Mouse (Mus musculus) cerebellum, adult 2 months (tissue): ENCODE data around the gene Antxrl. TPM values are rescaled to one million over a fixed set of nuclear protein-coding genes. Genes with fewer than 3 reads are reported as not detected.

Experiments
- DNase-seq, 2 experiments: peaks; one replicate each; pipeline ENCODE4 v3.0.0; 2021
- H3K27ac ChIP-seq: fragments of 200-500 bp; 2 replicates; pipeline ENCODE4 v1.5.1; 2012; ENCODE audit warnings: low read length, control low read depth, inconsistent platforms; ENCODE audit not compliant: insufficient read depth
- H3K27me3 ChIP-seq: fragments of 200-500 bp; 2 replicates; pipeline ENCODE4 v1.6.1; 2012; ENCODE audit warnings: inconsistent platforms, mild to moderate bottlenecking, low read length, moderate library complexity; ENCODE audit not compliant: control insufficient read depth, insufficient read depth
- H3K4me1 ChIP-seq: fragments of 200-500 bp; 2 replicates; pipeline ENCODE4 v1.6.1; 2011; ENCODE audit warnings: low read length; ENCODE audit not compliant: control insufficient read depth, insufficient read depth
- H3K4me3 ChIP-seq: fragments of 200-500 bp; replicated peaks from 2 replicates; pipeline ENCODE3; 2011; ENCODE audit warnings: mild to moderate bottlenecking, low read depth, low read length, control low read depth; ENCODE audit not compliant: insufficient read depth
- CTCF ChIP-seq: fragments of 200-500 bp; IDR thresholded peaks from 2 replicates; pipeline ENCODE4 v1.5.1; 2011; ENCODE audit warnings: low read depth, mild to moderate bottlenecking, control low read depth, low read length, moderate library complexity, borderline replicate concordance; ENCODE audit not compliant: insufficient read depth
- POLR2A ChIP-seq: fragments of 200-500 bp; IDR thresholded peaks from 2 replicates; pipeline ENCODE4 v1.6.1; 2011; ENCODE audit warnings: low read length, control low read depth, borderline replicate concordance; ENCODE audit not compliant: insufficient read depth
- WGBS: fragments of 180-500 bp; shearing (Covaris S2); methylation state at CpG from one replicate; pipeline ENCODE4 v1.1.7; 2018; 5-methylcytosine and 5-hydroxymethylcytosine counted together
- polyA plus RNA-seq: library from polyadenylated mRNA; depleted of rRNA; stranded (reverse); fragments of >200 nt; gene quantifications from 2 replicates; pipeline ENCODE4 v1.2.3, GENCODE M21; 2012

Antxrl gene
- polyA plus RNA-seq, 1 experiment, result not detected

DNA sequence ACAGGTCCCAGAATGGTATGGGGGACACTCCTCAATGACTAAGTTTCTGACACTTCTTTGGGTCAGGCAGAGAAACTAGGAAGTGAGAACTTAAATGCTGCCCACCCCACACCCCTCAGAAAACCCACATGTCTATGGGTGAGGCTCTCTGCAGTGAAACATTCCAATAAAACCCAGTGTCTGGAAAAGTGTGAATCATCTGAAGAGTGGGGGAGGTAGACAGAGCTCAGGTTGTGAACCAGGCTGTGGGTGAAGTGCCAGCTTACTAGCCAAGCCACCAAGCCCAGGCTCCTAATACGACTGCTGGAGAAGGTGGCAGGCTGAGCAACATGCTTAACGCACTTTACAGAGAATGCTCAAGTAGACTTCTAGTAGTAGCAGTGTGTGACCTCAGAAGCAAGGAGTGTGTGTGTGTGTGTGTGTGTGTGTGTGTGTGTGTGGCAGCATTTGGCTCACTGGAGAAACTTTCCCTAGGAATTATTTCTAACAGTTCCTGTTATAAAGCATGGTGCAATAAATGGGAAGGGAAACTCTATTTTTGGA is 35.4 kb downstream of the Antxrl start:
- Histone ChIP-seq H3K4me1 (peaks cover 13% of the 10 kb centered on the region), H3K4me3 (no peak overlapping the region), H3K27me3 (no peaks in the 10 kb centered on the region), H3K27ac (no peak overlapping the region)
- no peak for DNase-seq
- TF ChIP-seq POLR2A (no peak), CTCF (no peak)
- 98% methylated on average over 2 of the region's 2 CpGs for WGBS

DNA sequence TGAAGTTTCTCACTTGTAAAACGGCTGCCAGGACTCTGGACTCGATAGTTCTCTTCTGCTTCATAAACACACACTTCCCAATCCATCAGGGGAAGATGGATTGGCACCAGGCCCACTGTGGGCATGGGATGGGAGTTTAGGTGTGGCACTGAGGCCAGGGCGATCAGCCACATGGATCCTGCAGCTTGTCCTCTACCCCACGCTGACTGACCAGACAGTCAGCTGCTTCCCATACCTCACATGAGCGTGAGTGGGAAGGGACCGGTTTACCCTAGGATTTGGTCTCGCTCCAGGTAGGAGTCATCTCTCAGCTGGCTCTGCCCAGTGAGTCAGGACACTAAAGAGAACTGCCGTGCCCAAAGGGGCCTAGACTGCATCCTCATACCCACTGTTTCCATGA is 37.3 kb downstream of the Antxrl start:
- no peak for DNase-seq
- H3K4me1 ChIP-seq, result peaks cover 13% of the 10 kb centered on the region
- TF ChIP-seq POLR2A, result no peak
- TF ChIP-seq CTCF, result no peak
- 27% methylated on average over 8 of the region's 8 CpGs for WGBS
- no peak overlapping the region for H3K27ac ChIP-seq
- no peaks in the 10 kb centered on the region for H3K27me3 ChIP-seq
- H3K4me3 ChIP-seq, result no peak overlapping the region

DNA sequence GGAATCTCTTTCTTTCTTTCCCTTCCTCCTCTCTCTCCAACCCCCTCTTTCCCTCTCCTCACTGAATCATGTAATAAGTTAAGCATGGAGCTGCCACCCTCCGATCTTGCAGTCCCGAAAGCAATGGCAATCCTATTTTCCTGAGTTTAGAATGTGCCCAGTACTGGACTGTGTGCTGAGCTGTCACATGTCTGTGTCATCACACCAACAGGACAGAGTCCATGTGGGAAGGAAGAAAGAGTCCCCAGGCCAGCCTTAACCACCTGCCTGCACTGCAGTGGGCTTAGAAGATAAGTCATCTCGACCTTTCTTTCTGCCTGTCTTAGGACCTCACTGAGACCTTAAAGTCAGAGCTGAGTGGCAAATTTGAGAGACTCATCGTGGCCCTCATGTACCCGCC is 39.0 kb downstream of the Antxrl start:
- Histone ChIP-seq H3K27ac (no peak overlapping the region), H3K4me3 (no peak overlapping the region), H3K4me1 (peaks cover 12% of the 10 kb centered on the region), H3K27me3 (no peaks in the 10 kb centered on the region)
- WGBS, result 94% methylated on average over 5 of the region's 5 CpGs
- no peak for DNase-seq
- no peak for TF ChIP-seq POLR2A
- TF ChIP-seq CTCF, result no peak

DNA sequence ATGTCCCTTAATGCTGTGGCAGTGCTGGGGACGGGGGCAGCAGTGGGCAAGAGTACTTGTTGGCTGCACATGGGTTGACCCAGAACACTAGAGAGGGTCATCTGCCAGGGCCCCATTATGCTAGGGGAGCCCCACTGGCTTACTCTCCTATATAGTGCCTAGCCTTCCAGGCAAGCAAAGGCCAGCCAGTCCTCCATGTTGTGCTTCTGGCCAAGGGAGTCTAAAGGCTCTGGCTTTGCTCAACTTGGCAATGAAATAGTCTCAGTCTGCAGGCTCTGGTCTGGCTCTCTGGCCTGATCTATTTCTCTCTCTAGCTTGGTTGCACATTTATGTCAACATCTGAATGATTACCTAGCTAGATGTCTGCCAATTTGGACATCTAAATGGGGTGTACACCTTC is 40.3 kb downstream of the Antxrl start:
- no peak overlapping the region for H3K27ac ChIP-seq
- H3K27me3 ChIP-seq, result no peaks in the 10 kb centered on the region
- WGBS, result 60% methylated on average over 1 of the region's 1 CpGs
- TF ChIP-seq CTCF, result no peak
- TF ChIP-seq POLR2A, result no peak
- no peak overlapping the region for H3K4me3 ChIP-seq
- DNase-seq, result no peak
- H3K4me1 ChIP-seq, result peaks cover 8% of the 10 kb centered on the region

DNA sequence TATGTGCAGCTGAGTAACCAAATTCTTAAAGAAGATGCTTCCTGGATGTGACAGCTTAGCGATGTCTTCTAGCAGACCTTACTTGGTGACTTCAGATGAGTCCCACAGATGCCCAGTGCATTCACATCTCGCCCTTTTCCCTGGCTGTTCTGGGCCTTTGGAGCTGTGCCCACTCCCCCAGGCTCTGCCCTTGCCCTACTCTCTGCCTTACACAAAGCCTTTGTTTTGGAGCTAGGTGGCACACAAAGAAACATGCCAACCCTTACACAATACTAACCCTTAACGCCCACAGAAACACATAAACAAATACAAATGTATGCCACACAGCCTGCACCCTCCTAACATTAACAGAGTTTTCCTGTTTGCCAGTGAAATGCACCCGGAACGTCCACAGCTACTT is 43.7 kb downstream of the Antxrl start:
- TF ChIP-seq POLR2A (no peak), CTCF (no peak)
- no peaks in the 10 kb centered on the region for H3K4me1 ChIP-seq
- WGBS, result 65% methylated on average over 5 of the region's 5 CpGs
- no peak for DNase-seq
- no peaks in the 10 kb centered on the region for H3K27me3 ChIP-seq
- no peak overlapping the region for H3K4me3 ChIP-seq
- no peak overlapping the region for H3K27ac ChIP-seq

- DNase-seq, result no peak
- no peaks in the 10 kb centered on the region for H3K4me1 ChIP-seq
- no peak within 1 kb of the TSS for H3K27ac ChIP-seq
- no peak for TF ChIP-seq POLR2A
- no peak for TF ChIP-seq CTCF
- no peak within 1 kb of the TSS for H3K4me3 ChIP-seq
- 82% methylated on average over 5 of the region's 5 CpGs for WGBS
- H3K27me3 ChIP-seq, result no peaks in the 10 kb centered on the region
Measured at GRCm38 (mm10) chr14:34102601-34103000, 50.1 kb downstream of the Antxrl start, which contains the start of gene A630023A22Rik. A630023A22Rik (minus strand) TSS chr14:34102754.

GRCm38 (mm10) chr14:34103855-34104254 is 51.3 kb downstream of the Antxrl start:
- H3K4me3 ChIP-seq, result no peak overlapping the region
- H3K27me3 ChIP-seq, result no peaks in the 10 kb centered on the region
- WGBS, result 97% methylated on average over 3 of the region's 3 CpGs
- no peak for DNase-seq
- no peaks in the 10 kb centered on the region for H3K4me1 ChIP-seq
- TF ChIP-seq POLR2A (no peak), CTCF (no peak)
- H3K27ac ChIP-seq, result no peak overlapping the region

DNA sequence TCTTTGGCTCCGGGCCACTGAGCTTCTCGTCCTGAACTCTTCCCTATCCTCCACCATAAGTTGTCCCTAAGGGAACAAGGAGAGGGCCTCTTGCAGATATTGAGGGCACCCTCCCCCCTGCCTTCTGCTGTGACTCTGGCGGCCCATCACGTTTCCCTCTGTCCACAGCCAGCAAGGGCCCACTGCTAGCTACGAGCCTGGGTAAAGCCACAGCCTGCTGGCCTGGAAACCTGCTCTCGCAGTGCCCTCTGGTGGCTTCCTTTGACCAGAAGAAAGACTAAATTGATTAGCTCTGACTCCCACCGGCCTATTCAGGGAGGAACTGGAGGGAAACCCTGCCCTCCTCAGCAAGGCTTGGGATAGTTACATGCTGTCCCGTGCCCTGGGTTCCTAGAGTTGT is 52.4 kb downstream of the Antxrl start:
- no peaks in the 10 kb centered on the region for H3K4me1 ChIP-seq
- TF ChIP-seq CTCF, result peak; percentile 72
- TF ChIP-seq POLR2A, result no peak
- WGBS, result 21% methylated on average over 8 of the region's 8 CpGs

More for the DNA sequence above, 52.4 kb downstream of the Antxrl start:
- H3K27me3 ChIP-seq, result no peaks in the 10 kb centered on the region
- H3K4me3 ChIP-seq, result no peak overlapping the region
- no peak overlapping the region for H3K27ac ChIP-seq
- DNase-seq, result peak; percentile 61 to 65
